In genomic region chr16:96082301-96083178, GRCm38 (mm10) we compare ENCODE assay signal across 8 mouse cellular contexts. TPM values are rescaled to one million over a fixed set of nuclear protein-coding genes. Genes with fewer than 3 reads are reported as not detected.
DNase-seq lines count a peak whose midpoint lies in the region; ATAC-seq and TF ChIP-seq lines count a peak whose summit lies in the region.

Gene Brwd1, minus strand, starts transcription at chr16:96082526.

- H3K4me1 ChIP-seq in bone marrow macrophage, adult 2 months (ENCODE audit: control insufficient read depth, insufficient read depth, low read length), result peaks cover 10% of the 10 kb centered on the region
- H3K4me1 ChIP-seq in embryonic fibroblast, embryonic 13.5 days (ENCODE audit: control insufficient read depth, insufficient read depth, low read length), result 0 out of 2 replicates have a peak, but pooled peaks cover 2% of the 10 kb centered on the region
- H3K4me1 ChIP-seq in limb, embryonic 13.5 days, result peaks cover 20% of the 10 kb centered on the region
- H3K4me1 ChIP-seq in midbrain, embryonic 15.5 days, result peaks cover 33% of the 10 kb centered on the region
- H3K4me1 ChIP-seq in spleen, adult 2 months (ENCODE audit: control insufficient read depth, insufficient read depth, insufficient read length), result peaks cover 30% of the 10 kb centered on the region

- H3K27ac ChIP-seq in bone marrow macrophage, adult 2 months (ENCODE audit: insufficient read depth, low read depth, low read length), result peak within 1 kb of the TSS; percentile 57
- peak within 1 kb of the TSS; percentile 97 for H3K27ac ChIP-seq in embryonic fibroblast, embryonic 13.5 days (ENCODE audit: insufficient read depth, low read length)
- peak within 1 kb of the TSS; percentile 98 for H3K27ac ChIP-seq in limb, embryonic 13.5 days
- peak within 1 kb of the TSS; percentile 97 for H3K27ac ChIP-seq in midbrain, embryonic 15.5 days
- H3K27ac ChIP-seq in spleen, adult 2 months (ENCODE audit: insufficient read depth, low read length), result peak within 1 kb of the TSS; percentile 96

- peak; percentile 78; the same call in 1 of the 2 replicates for TF ChIP-seq POLR2A in bone marrow macrophage, adult 2 months (IDR thresholded peaks at IDR 0.05; ENCODE audit: borderline replicate concordance, low read depth, low read length)
- peak; percentile 75 for TF ChIP-seq POLR2A in embryonic fibroblast, embryonic 13.5 days (IDR thresholded peaks at IDR 0.05; ENCODE audit: low read depth, low read length)
- TF ChIP-seq POLR2A in spleen, adult 2 months (IDR thresholded peaks at IDR 0.05; ENCODE audit: low read depth, low read length), result peak; percentile 81

- peak; percentile 87 to 89 for DNase-seq in B cell, adult 2 months
- peak; percentile 90 to 91 for DNase-seq in heart, adult 9 months (ENCODE audit: low spot score in 2 of 2)
- DNase-seq in kidney, adult 9 months, result peak; percentile 91
- DNase-seq in spleen, adult 2 months (ENCODE audit: low read depth in 1 of 2, low spot score in 2 of 2), result peak; percentile 74 to 89

- peak within 1 kb of the TSS; percentile 99 for H3K9ac ChIP-seq in limb, embryonic 13.5 days
- H3K9ac ChIP-seq in midbrain, embryonic 15.5 days, result peak within 1 kb of the TSS; percentile 99

- no peaks in the 10 kb centered on the region for H3K9me3 ChIP-seq in limb, embryonic 13.5 days
- H3K9me3 ChIP-seq in midbrain, embryonic 15.5 days, result no peaks in the 10 kb centered on the region

- peaks cover 32% of the 10 kb centered on the region for H3K36me3 ChIP-seq in limb, embryonic 13.5 days
- peaks cover 6% of the 10 kb centered on the region; the same call in 1 of the 2 replicates for H3K36me3 ChIP-seq in midbrain, embryonic 15.5 days (replicated peaks)
- peaks cover 6% of the 10 kb centered on the region for H3K36me3 ChIP-seq in spleen, adult 2 months (ENCODE audit: control insufficient read depth, insufficient read depth, low read length)

- peak within 1 kb of the TSS; percentile 76 for H3K4me2 ChIP-seq in limb, embryonic 13.5 days (replicated peaks)
- peak within 1 kb of the TSS; percentile 55 for H3K4me2 ChIP-seq in midbrain, embryonic 15.5 days

- no peak for TF ChIP-seq CTCF in bone marrow macrophage, adult 2 months (IDR thresholded peaks at IDR 0.05; ENCODE audit: low read depth, low read length)
- no peak for TF ChIP-seq CTCF in embryonic fibroblast, embryonic 13.5 days (IDR thresholded peaks at IDR 0.05; ENCODE audit: borderline replicate concordance, insufficient read depth, low read length)
- no peak for TF ChIP-seq CTCF in spleen, adult 2 months (IDR thresholded peaks at IDR 0.05; ENCODE audit: extremely low read depth, insufficient read depth, insufficient read length, insufficient replicate concordance)

- peak; percentile 88 for ATAC-seq in limb, embryonic 13.5 days (ENCODE audit: low FRiP score, low read depth)
- peak; percentile 86 for ATAC-seq in midbrain, embryonic 15.5 days (replicated peaks)

- no peaks in the 10 kb centered on the region for H3K27me3 ChIP-seq in limb, embryonic 13.5 days
- H3K27me3 ChIP-seq in midbrain, embryonic 15.5 days (replicated peaks), result no peaks in the 10 kb centered on the region
- H3K27me3 ChIP-seq in spleen, adult 2 months (ENCODE audit: control insufficient read depth, insufficient read depth, low read length), result no peaks in the 10 kb centered on the region

- H3K4me3 ChIP-seq in bone marrow macrophage, adult 2 months (ENCODE audit: insufficient read depth, low read length), result peak within 1 kb of the TSS; percentile 88
- peak within 1 kb of the TSS; percentile 80 for H3K4me3 ChIP-seq in embryonic fibroblast, embryonic 13.5 days (ENCODE audit: insufficient read depth, low read length)
- H3K4me3 ChIP-seq in limb, embryonic 13.5 days, result peak within 1 kb of the TSS; percentile 98
- peak within 1 kb of the TSS; percentile 92 for H3K4me3 ChIP-seq in midbrain, embryonic 15.5 days
- peak within 1 kb of the TSS; percentile 99 for H3K4me3 ChIP-seq in spleen, adult 2 months (ENCODE audit: extremely low read depth, insufficient read depth, insufficient read length)

- under 1% methylated on average over 94 of the region's 107 CpGs for WGBS in limb, embryonic 13.5 days
- WGBS in midbrain, embryonic 15.5 days, result under 1% methylated on average over 79 of the region's 107 CpGs
- WGBS in spleen, adult 2 months, result 1% methylated on average over 92 of the region's 107 CpGs

RNA-seq across cellular contexts. Expression of gene Brwd1, which starts in this region (rescaled TPM):
- 34.6 and 34.8 TPM in 2 replicates for polyA plus RNA-seq in bone marrow macrophage, adult 2 months (2012; ENCODE audit: insufficient read depth, insufficient read length, missing spikeins)
- 79.1 and 122 TPM in 2 replicates for polyA plus RNA-seq in embryonic fibroblast, embryonic 13.5 days (2011; ENCODE audit: insufficient read length, low read depth, missing spikeins)
- 109 TPM in 2 replicates for polyA plus RNA-seq in limb, embryonic 13.5 days (2015; fragmentation: Nextera tagmentation; extraction: Ambion mirVana)
- polyA plus RNA-seq in midbrain, embryonic 15.5 days (2015; fragmentation: Nextera tagmentation; extraction: Ambion mirVana), result 278 and 295 TPM in 2 replicates
- polyA plus RNA-seq in spleen, adult 2 months (2012; rRNA removed), result 32.8 and 41.9 TPM in 2 replicates

Comparison
In these comparisons a context has a peak if more than half of its experiments do, and no peak if none do; other contexts are left out.
1. Peak in every context shown above with its lines: DNase-seq, ATAC-seq, H3K4me3 ChIP-seq and H3K27ac ChIP-seq.